Mouse (Mus musculus) midbrain, embryonic 10.5 days (tissue): ENCODE results near the gene Rpap2. TPM values are rescaled to one million over a fixed set of nuclear protein-coding genes. Genes with fewer than 3 reads are reported as not detected.

ENCODE experiments used
- DNase-seq: peaks from one replicate; pipeline ENCODE4 v3.0.0-alpha.2; 2017; ENCODE audit warnings: low spot score
- H3K27ac ChIP-seq: fragments of 300-500 bp; sonication (generic); replicated peaks from 2 replicates; pipeline ENCODE4 v1.5.1; 2016; ENCODE audit warnings: mild to moderate bottlenecking
- H3K27me3 ChIP-seq: fragments of 300-500 bp; sonication (generic); 2 replicates; pipeline ENCODE4 v1.6.1; 2016; ENCODE audit warnings: low read depth, mild to moderate bottlenecking; ENCODE audit not compliant: poor library complexity, severe bottlenecking
- H3K36me3 ChIP-seq: fragments of 300-500 bp; sonication (generic); 2 replicates; pipeline ENCODE4 v1.6.1; 2016; ENCODE audit warnings: mild to moderate bottlenecking, moderate library complexity
- H3K4me1 ChIP-seq: fragments of 300-500 bp; sonication (generic); 2 replicates; pipeline ENCODE4 v1.6.1; 2016
- H3K4me3 ChIP-seq: fragments of 300-500 bp; sonication (generic); 2 replicates; pipeline ENCODE4 v1.5.1; 2016; ENCODE audit warnings: mild to moderate bottlenecking, moderate library complexity
- H3K9me3 ChIP-seq: fragments of 300-500 bp; sonication (generic); replicated peaks from 2 replicates; pipeline ENCODE4 v1.6.1; 2016; ENCODE audit warnings: mild to moderate bottlenecking
- WGBS: fragments of 180-500 bp; shearing (Covaris S2); methylation state at CpG from one replicate; pipeline ENCODE4 v1.1.7; 2016; 5-methylcytosine and 5-hydroxymethylcytosine counted together
- polyA plus RNA-seq: library from polyadenylated mRNA; unstranded; fragments of >200 nt; fragmentation: Nextera tagmentation; extraction: Ambion mirVana; gene quantifications from 2 replicates; pipeline ENCODE4 v1.2.1, GENCODE M21; 2016

Rpap2 gene
- polyA plus RNA-seq, 1 experiment from 2014 or later, result 15.9 TPM

- no peaks in the 10 kb centered on the region for H3K36me3 ChIP-seq
- 76% methylated on average over 3 of the region's 3 CpGs for WGBS
- DNase-seq, result no peak
- no peaks in the 10 kb centered on the region for H3K4me1 ChIP-seq
- peaks cover 12% of the 10 kb centered on the region; the same call in 1 of the 2 replicates for H3K27me3 ChIP-seq
- no peaks in the 10 kb centered on the region for H3K9me3 ChIP-seq
- H3K27ac ChIP-seq, result no peak overlapping the region
- no peak overlapping the region for H3K4me3 ChIP-seq
These were observed 97.8 kb downstream of the Rpap2 start for GRCm38 (mm10) chr5:107695019-107695418.

DNA sequence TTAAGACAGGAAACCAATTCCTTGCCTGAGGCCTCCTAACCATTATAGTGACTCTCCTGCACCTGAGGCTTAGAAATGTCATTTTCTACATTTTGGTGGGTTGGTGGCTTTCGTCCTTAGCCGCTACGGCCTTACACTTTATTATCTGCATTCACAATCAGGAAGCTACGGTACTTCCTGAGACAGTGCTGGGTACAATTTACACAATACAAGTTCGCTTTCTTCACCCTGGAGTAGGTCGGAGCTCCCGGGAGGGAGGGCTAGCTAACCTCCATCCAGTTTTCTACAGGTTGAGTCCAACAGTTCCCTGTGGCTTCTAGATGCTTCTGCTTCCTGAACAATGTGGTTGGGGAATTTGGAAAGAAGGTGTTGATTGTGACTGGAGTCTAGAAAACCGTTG is 101.7 kb downstream of the Rpap2 start:
- Histone ChIP-seq H3K9me3 (no peaks in the 10 kb centered on the region), H3K27me3 (no peaks in the 10 kb centered on the region), H3K27ac (no peak overlapping the region), H3K36me3 (no peaks in the 10 kb centered on the region), H3K4me3 (no peak overlapping the region), H3K4me1 (no peaks in the 10 kb centered on the region)
- 87% methylated on average over 8 of the region's 8 CpGs for WGBS
- no peak for DNase-seq

DNA sequence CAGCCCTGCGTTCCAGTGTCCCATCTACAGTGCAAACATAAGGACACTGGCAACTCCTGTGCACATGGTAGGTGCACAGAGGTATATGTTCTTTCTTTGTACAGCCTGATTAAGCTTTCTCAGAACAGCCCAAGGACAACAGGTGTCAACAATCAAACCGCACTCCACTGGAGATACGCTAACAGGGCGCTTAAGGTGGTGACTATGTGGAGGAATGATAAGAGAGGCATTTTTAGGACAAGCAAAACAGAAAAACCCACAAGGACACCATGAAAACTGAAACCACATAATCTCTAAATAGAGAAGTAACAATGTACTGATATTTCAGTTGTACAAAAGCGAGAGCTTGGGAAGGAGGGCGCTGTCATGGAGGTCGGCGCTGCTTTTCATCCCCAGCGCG is 103.7 kb downstream of the Rpap2 start:
- no peaks in the 10 kb centered on the region for H3K9me3 ChIP-seq
- no peak for DNase-seq
- no peaks in the 10 kb centered on the region for H3K36me3 ChIP-seq
- no peak overlapping the region for H3K4me3 ChIP-seq
- H3K27ac ChIP-seq, result no peak overlapping the region
- WGBS, result 94% methylated on average over 10 of the region's 10 CpGs
- H3K27me3 ChIP-seq, result no peaks in the 10 kb centered on the region
- H3K4me1 ChIP-seq, result no peaks in the 10 kb centered on the region

DNA sequence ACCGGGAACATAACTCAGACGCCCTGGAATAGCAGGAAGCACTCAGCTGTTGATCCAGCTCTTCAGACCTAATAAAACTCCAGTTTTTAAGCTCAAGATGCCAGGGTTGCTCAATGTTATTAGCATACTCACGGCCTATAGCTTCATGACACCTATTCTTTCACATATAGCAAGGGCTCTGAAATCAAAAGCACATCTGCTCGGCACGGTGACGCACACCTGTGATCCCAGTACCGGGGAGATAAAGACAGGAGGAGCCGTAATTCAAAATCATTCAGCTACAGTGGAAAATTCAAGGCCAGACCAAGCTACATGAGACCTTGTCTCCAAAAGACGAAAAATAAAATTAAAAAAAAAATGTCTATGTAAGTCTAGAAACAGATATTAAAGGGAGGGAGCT is 104.5 kb downstream of the Rpap2 start:
- Histone ChIP-seq H3K9me3 (no peaks in the 10 kb centered on the region), H3K4me3 (no peak overlapping the region), H3K4me1 (no peaks in the 10 kb centered on the region), H3K27ac (no peak overlapping the region), H3K27me3 (no peaks in the 10 kb centered on the region), H3K36me3 (no peaks in the 10 kb centered on the region)
- WGBS, result 88% methylated on average over 9 of the region's 9 CpGs
- DNase-seq, result no peak

DNA sequence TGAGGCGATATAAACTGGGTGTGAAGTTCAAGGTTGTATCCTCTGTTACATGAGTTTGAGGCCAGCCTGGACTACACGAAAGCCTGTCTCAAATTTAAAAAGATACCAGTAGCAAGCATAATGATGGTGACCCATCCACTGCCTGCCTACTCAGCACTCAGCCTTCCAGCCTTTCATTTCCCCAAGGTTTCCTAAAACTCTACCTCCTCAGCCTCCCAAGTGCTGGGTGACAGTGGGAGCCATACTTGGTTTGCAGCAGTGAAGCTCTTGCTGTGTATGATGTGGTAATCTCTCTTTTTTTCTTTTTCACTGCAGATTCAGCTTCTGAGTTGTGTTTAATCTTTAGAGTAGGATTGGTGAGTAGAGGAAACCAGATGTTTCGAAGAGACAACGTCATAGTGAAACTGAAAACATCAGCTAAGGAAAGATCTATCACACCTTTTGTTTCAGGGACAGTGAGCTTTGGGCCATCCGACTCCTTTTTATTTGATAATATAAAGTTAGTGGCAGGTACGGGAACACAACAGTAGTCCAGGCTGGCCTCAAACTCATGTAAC is 106.1 kb downstream of the Rpap2 start:
- Histone ChIP-seq H3K9me3 (no peaks in the 10 kb centered on the region), H3K36me3 (no peaks in the 10 kb centered on the region), H3K4me1 (no peaks in the 10 kb centered on the region), H3K4me3 (no peak overlapping the region), H3K27ac (no peak overlapping the region), H3K27me3 (no peaks in the 10 kb centered on the region)
- DNase-seq, result no peak
- WGBS, result 89% methylated on average over 6 of the region's 6 CpGs

- Histone ChIP-seq H3K4me3 (no peak overlapping the region), H3K27me3 (no peaks in the 10 kb centered on the region), H3K4me1 (no peaks in the 10 kb centered on the region), H3K27ac (no peak overlapping the region), H3K9me3 (no peaks in the 10 kb centered on the region), H3K36me3 (no peaks in the 10 kb centered on the region)
- DNase-seq, result no peak
- WGBS, result 92% methylated on average over 4 of the region's 4 CpGs
These were observed 108.6 kb downstream of the Rpap2 start for GRCm38 (mm10) chr5:107705756-107706155.

- H3K27me3 ChIP-seq, result no peaks in the 10 kb centered on the region
These were observed 109.1 kb downstream of the Rpap2 start for GRCm38 (mm10) chr5:107706262-107706661.

GRCm38 (mm10) chr5:107708124-107708797 is 111.1 kb downstream of the Rpap2 start:
- 90% methylated on average over 8 of the region's 8 CpGs for WGBS
- no peak overlapping the region for H3K27ac ChIP-seq
- no peaks in the 10 kb centered on the region for H3K4me1 ChIP-seq
- H3K9me3 ChIP-seq, result no peaks in the 10 kb centered on the region
- H3K4me3 ChIP-seq, result no peak overlapping the region
- no peak for DNase-seq
- H3K27me3 ChIP-seq, result no peaks in the 10 kb centered on the region
- H3K36me3 ChIP-seq, result no peaks in the 10 kb centered on the region

More at GRCm38 (mm10) chr5:107706262-107706661, 109.1 kb downstream of the Rpap2 start:
- WGBS, result 90% methylated on average over 1 of the region's 1 CpGs
- DNase-seq, result no peak
- no peaks in the 10 kb centered on the region for H3K36me3 ChIP-seq
- no peak overlapping the region for H3K4me3 ChIP-seq
- H3K4me1 ChIP-seq, result no peaks in the 10 kb centered on the region
- H3K27ac ChIP-seq, result no peak overlapping the region
- no peaks in the 10 kb centered on the region for H3K9me3 ChIP-seq

Other genes starting within 250 kb of the Rpap2 start
- 0.57 and 0.99 TPM in 2 replicates for gene Ephx4, start 194.6 kb upstream of the Rpap2 start, polyA plus RNA-seq
- not detected in 2 replicates for gene Lpcat2b, start 165.8 kb upstream of the Rpap2 start, polyA plus RNA-seq
- 4.6 and 6.4 TPM in 2 replicates for gene Btbd8, start 159.4 kb upstream of the Rpap2 start, polyA plus RNA-seq
- 0.15 and 0.26 TPM in 2 replicates for gene Gm42669, start 89.8 kb upstream of the Rpap2 start, polyA plus RNA-seq
- gene 1700028K03Rik, start 62.7 kb upstream of the Rpap2 start, polyA plus RNA-seq, result 0.04 and 0.20 TPM in 2 replicates
- 29.8 and 31.1 TPM in 2 replicates for gene Glmn, start 515 bp downstream of the Rpap2 start, polyA plus RNA-seq
- gene Gfi1, start 128.7 kb downstream of the Rpap2 start, polyA plus RNA-seq, result not detected in 2 replicates
- 0.12 and 0.17 TPM in 2 replicates for gene Ube2d2b, start 232.7 kb downstream of the Rpap2 start, polyA plus RNA-seq